Mouse (Mus musculus): ENCODE data around the gene Wasf2. TPM values are rescaled to one million over a fixed set of nuclear protein-coding genes. Genes with fewer than 3 reads are reported as not detected.

Wasf2 gene
- polyA plus RNA-seq, 1 experiment from 2014 or later, result 103 TPM

GRCm38 (mm10) chr4:133204379-133204778, 74.1 kb downstream of the Wasf2 start:
- Histone ChIP-seq H3K27me3 (ENCODE audit: control insufficient read depth, insufficient read depth, low read length) (no peaks in the 10 kb centered on the region), H3K9ac (ENCODE audit: low read depth, low read length) (no peak overlapping the region), H3K36me3 (ENCODE audit: control insufficient read depth, insufficient read depth, low read length) (no peaks in the 10 kb centered on the region), H3K4me3 (ENCODE audit: low read length) (no peak overlapping the region), H3K9me3 (ENCODE audit: control insufficient read depth, low read length) (no peaks in the 10 kb centered on the region), H3K4me2 (replicated peaks; ENCODE audit: low read depth, low read length) (no peak overlapping the region), H3K27ac (ENCODE audit: low read depth, low read length) (peak overlapping the region; percentile 55; the same call in 1 of the 2 replicates), H3K4me1 (ENCODE audit: control insufficient read depth, insufficient read depth, low read length) (peaks cover 26% of the 10 kb centered on the region)
- no peak for ATAC-seq (ENCODE audit: low FRiP score, low TSS enrichment)
- WGBS, result 17% methylated on average over 7 of the region's 7 CpGs

GRCm38 (mm10) chr4:133209366-133209765, 79.1 kb downstream of the Wasf2 start:
- Histone ChIP-seq H3K27me3 (ENCODE audit: control insufficient read depth, insufficient read depth, low read length) (peaks cover 19% of the 10 kb centered on the region; the same call in 1 of the 2 replicates), H3K9ac (ENCODE audit: low read depth, low read length) (no peak overlapping the region), H3K27ac (ENCODE audit: low read depth, low read length) (no peak overlapping the region), H3K4me3 (ENCODE audit: low read length) (no peak overlapping the region), H3K4me2 (replicated peaks; ENCODE audit: low read depth, low read length) (no peak overlapping the region), H3K9me3 (ENCODE audit: control insufficient read depth, low read length) (no peaks in the 10 kb centered on the region), H3K36me3 (ENCODE audit: control insufficient read depth, insufficient read depth, low read length) (no peaks in the 10 kb centered on the region), H3K4me1 (ENCODE audit: control insufficient read depth, insufficient read depth, low read length) (peaks cover 18% of the 10 kb centered on the region)
- WGBS, result 7% methylated on average over 11 of the region's 11 CpGs
- no peak for ATAC-seq (ENCODE audit: low FRiP score, low TSS enrichment)

- Histone ChIP-seq H3K4me2 (replicated peaks; ENCODE audit: low read depth, low read length) (no peak overlapping the region), H3K27ac (ENCODE audit: low read depth, low read length) (no peak overlapping the region), H3K4me3 (ENCODE audit: low read length) (no peak overlapping the region), H3K36me3 (ENCODE audit: control insufficient read depth, insufficient read depth, low read length) (no peaks in the 10 kb centered on the region), H3K9me3 (ENCODE audit: control insufficient read depth, low read length) (no peaks in the 10 kb centered on the region), H3K4me1 (ENCODE audit: control insufficient read depth, insufficient read depth, low read length) (peaks cover 13% of the 10 kb centered on the region), H3K9ac (ENCODE audit: low read depth, low read length) (no peak overlapping the region), H3K27me3 (ENCODE audit: control insufficient read depth, insufficient read depth, low read length) (peaks cover 20% of the 10 kb centered on the region; the same call in 1 of the 2 replicates)
- 93% methylated on average over 24 of the region's 24 CpGs for whole genome bisulfite sequencing
- ATAC-seq (ENCODE audit: low FRiP score, low TSS enrichment), result no peak
Measured at GRCm38 (mm10) chr4:133210023-133210787, 79.9 kb downstream of the Wasf2 start.

GRCm38 (mm10) chr4:133210788-133211390, 80.6 kb downstream of the Wasf2 start:
- Histone ChIP-seq H3K9ac (ENCODE audit: low read depth, low read length) (no peak overlapping the region), H3K27me3 (ENCODE audit: control insufficient read depth, insufficient read depth, low read length) (peaks cover 20% of the 10 kb centered on the region; the same call in 1 of the 2 replicates), H3K9me3 (ENCODE audit: control insufficient read depth, low read length) (no peaks in the 10 kb centered on the region), H3K4me1 (ENCODE audit: control insufficient read depth, insufficient read depth, low read length) (peaks cover 13% of the 10 kb centered on the region), H3K36me3 (ENCODE audit: control insufficient read depth, insufficient read depth, low read length) (no peaks in the 10 kb centered on the region), H3K4me2 (replicated peaks; ENCODE audit: low read depth, low read length) (no peak overlapping the region), H3K4me3 (ENCODE audit: low read length) (no peak overlapping the region), H3K27ac (ENCODE audit: low read depth, low read length) (no peak overlapping the region)
- ATAC-seq (ENCODE audit: low FRiP score, low TSS enrichment), result no peak
- WGBS, result 95% methylated on average over 19 of the region's 19 CpGs

- WGBS, result 1% methylated on average over 50 of the region's 52 CpGs
- Histone ChIP-seq H3K27ac (ENCODE audit: low read depth, low read length) (no peak within 1 kb of the TSS), H3K9ac (ENCODE audit: low read depth, low read length) (peak within 1 kb of the TSS; percentile 54), H3K4me2 (replicated peaks; ENCODE audit: low read depth, low read length) (peak within 1 kb of the TSS; percentile 98), H3K4me3 (ENCODE audit: low read length) (peak within 1 kb of the TSS; percentile 73), H3K9me3 (ENCODE audit: control insufficient read depth, low read length) (no peaks in the 10 kb centered on the region), H3K27me3 (ENCODE audit: control insufficient read depth, insufficient read depth, low read length) (peaks cover 20% of the 10 kb centered on the region; the same call in 1 of the 2 replicates), H3K36me3 (ENCODE audit: control insufficient read depth, insufficient read depth, low read length) (no peaks in the 10 kb centered on the region), H3K4me1 (ENCODE audit: control insufficient read depth, insufficient read depth, low read length) (peaks cover 13% of the 10 kb centered on the region)
- peak; percentile 56 for ATAC-seq (ENCODE audit: low FRiP score, low TSS enrichment)
Measured at GRCm38 (mm10) chr4:133211751-133212561, 81.7 kb downstream of the Wasf2 start, which contains the start of the genes Cd164l2 and Gpr3. TSS of gene Cd164l2 (plus strand) at chr4:133212131. TSS of gene Gpr3 (minus strand) at chr4:133212536.

GRCm38 (mm10) chr4:133212562-133213267, 82.4 kb downstream of the Wasf2 start:
- ATAC-seq (ENCODE audit: low FRiP score, low TSS enrichment), result peak; percentile 77
- no peaks in the 10 kb centered on the region for H3K36me3 ChIP-seq (ENCODE audit: control insufficient read depth, insufficient read depth, low read length)
- peak overlapping the region; percentile 73 for H3K4me3 ChIP-seq (ENCODE audit: low read length)
- no peak overlapping the region for H3K27ac ChIP-seq (ENCODE audit: low read depth, low read length)
- peaks cover 13% of the 10 kb centered on the region for H3K4me1 ChIP-seq (ENCODE audit: control insufficient read depth, insufficient read depth, low read length)
- no peaks in the 10 kb centered on the region for H3K9me3 ChIP-seq (ENCODE audit: control insufficient read depth, low read length)
- peak overlapping the region; percentile 54 for H3K9ac ChIP-seq (ENCODE audit: low read depth, low read length)
- H3K4me2 ChIP-seq (replicated peaks; ENCODE audit: low read depth, low read length), result peak overlapping the region; percentile 98
- 1% methylated on average over 44 of the region's 44 CpGs for WGBS
- peaks cover 20% of the 10 kb centered on the region; the same call in 1 of the 2 replicates for H3K27me3 ChIP-seq (ENCODE audit: control insufficient read depth, insufficient read depth, low read length)

GRCm38 (mm10) chr4:133213268-133213590, 82.9 kb downstream of the Wasf2 start:
- Histone ChIP-seq H3K4me1 (ENCODE audit: control insufficient read depth, insufficient read depth, low read length) (peaks cover 13% of the 10 kb centered on the region), H3K36me3 (ENCODE audit: control insufficient read depth, insufficient read depth, low read length) (no peaks in the 10 kb centered on the region), H3K4me3 (ENCODE audit: low read length) (peak overlapping the region; percentile 73), H3K27ac (ENCODE audit: low read depth, low read length) (no peak overlapping the region), H3K4me2 (replicated peaks; ENCODE audit: low read depth, low read length) (peak overlapping the region; percentile 98), H3K9me3 (ENCODE audit: control insufficient read depth, low read length) (no peaks in the 10 kb centered on the region), H3K9ac (ENCODE audit: low read depth, low read length) (no peak overlapping the region), H3K27me3 (ENCODE audit: control insufficient read depth, insufficient read depth, low read length) (peaks cover 20% of the 10 kb centered on the region; the same call in 1 of the 2 replicates)
- under 1% methylated on average over 8 of the region's 9 CpGs for WGBS
- ATAC-seq (ENCODE audit: low FRiP score, low TSS enrichment), result 0 out of 2 replicates have a peak, but pooled peaks have one; percentile 1

- WGBS, result 10% methylated on average over 10 of the region's 10 CpGs
- Histone ChIP-seq H3K4me3 (ENCODE audit: low read length) (peak overlapping the region; percentile 73), H3K27me3 (ENCODE audit: control insufficient read depth, insufficient read depth, low read length) (peaks cover 20% of the 10 kb centered on the region; the same call in 1 of the 2 replicates)
Measured at GRCm38 (mm10) chr4:133213661-133214060, 83.4 kb downstream of the Wasf2 start.

More at GRCm38 (mm10) chr4:133213661-133214060, 83.4 kb downstream of the Wasf2 start:
- peak overlapping the region; percentile 98 for H3K4me2 ChIP-seq (replicated peaks; ENCODE audit: low read depth, low read length)
- no peaks in the 10 kb centered on the region for H3K9me3 ChIP-seq (ENCODE audit: control insufficient read depth, low read length)
- peaks cover 13% of the 10 kb centered on the region for H3K4me1 ChIP-seq (ENCODE audit: control insufficient read depth, insufficient read depth, low read length)
- H3K9ac ChIP-seq (ENCODE audit: low read depth, low read length), result no peak overlapping the region
- H3K27ac ChIP-seq (ENCODE audit: low read depth, low read length), result no peak overlapping the region
- no peaks in the 10 kb centered on the region for H3K36me3 ChIP-seq (ENCODE audit: control insufficient read depth, insufficient read depth, low read length)
- no peak for ATAC-seq (ENCODE audit: low FRiP score, low TSS enrichment)
